Mouse (Mus musculus) c-Kit-positive CD71-positive TER-119-positive erythroid progenitor cells, embryonic 14.5 days (primary cell): ENCODE results near the gene Tk1.
"Not testable (repeated sequence)": the region's sequence is repeated elsewhere in the genome, so short reads cannot be mapped to it uniquely, and the experiment has no call there.

ENCODE experiments used
- DNase-seq: peaks from one replicate; pipeline ENCODE4 v3.0.0-alpha.2; 2013; ENCODE audit warnings: low spot score

Gene Tk1

GRCm38 (mm10) chr11:117790703-117791440, 35.0 kb downstream of the Tk1 start:
- no peak for DNase-seq

DNA sequence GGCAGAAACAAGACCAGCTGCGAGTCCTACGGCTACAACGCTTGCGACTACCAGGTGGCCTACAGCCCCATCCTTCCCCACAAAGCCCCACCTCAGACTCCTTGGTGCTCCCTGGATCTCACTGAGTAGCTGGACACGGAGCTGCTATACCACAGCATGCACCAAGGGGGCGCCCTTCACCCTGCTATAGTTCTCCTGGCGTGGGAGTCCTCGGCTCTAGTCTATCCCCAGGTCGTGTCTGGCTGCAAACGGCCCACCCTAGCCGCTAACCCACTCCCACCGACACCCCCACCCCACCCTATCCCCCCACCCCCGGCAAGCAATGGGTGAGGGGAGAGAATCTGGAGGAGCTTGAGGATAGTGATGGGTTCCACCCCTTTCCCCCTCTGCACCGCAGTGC, 35.6 kb downstream of the Tk1 start:
- no peak for DNase-seq

DNA sequence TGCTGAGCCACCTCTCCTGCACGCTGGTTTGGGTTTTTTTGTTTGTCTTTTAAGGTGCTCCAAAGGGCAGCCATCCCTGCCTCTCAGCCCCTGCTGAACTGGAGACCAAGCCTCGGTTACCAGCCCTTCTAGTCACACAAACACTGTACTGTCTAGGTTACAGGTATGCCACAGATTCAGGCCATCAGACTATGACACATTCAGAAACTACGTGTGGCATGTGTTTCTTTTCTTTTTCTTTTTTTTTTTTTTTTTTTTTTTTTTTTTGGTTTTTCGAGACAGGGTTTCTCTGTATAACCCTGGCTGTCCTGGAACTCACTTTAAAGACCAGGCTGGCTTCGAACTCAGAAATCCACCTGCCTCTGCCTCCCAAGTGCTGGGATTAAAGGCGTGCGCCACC, 37.4 kb downstream of the Tk1 start:
- DNase-seq = not testable (repeated sequence)

- DNase-seq = no peak
Observed at GRCm38 (mm10) chr11:117786294-117786693, 39.6 kb downstream of the Tk1 start.

- peak; percentile 41 for DNase-seq
Observed at GRCm38 (mm10) chr11:117783683-117784309, 42.1 kb downstream of the Tk1 start.

- peak; percentile 60 for DNase-seq
Observed at GRCm38 (mm10) chr11:117783089-117783488, 42.8 kb downstream of the Tk1 start.

DNA sequence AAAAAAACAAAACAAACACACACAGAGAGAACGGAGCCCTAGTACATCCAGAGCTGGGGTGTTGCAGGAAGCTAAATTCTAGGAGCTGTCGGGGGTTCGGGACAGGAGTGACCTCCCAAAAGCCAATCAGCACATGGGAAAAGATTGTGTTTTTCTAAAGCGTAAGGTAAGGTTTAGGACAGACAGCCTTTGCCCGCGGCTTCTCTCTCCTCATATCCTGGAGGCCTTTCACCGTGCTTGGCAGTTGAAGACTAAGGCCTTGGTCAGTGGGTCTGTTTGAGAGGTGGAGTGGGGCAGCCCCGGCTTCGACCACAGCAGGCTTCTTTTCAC, 43.2 kb downstream of the Tk1 start:
- DNase-seq = peak; percentile 41

DNA sequence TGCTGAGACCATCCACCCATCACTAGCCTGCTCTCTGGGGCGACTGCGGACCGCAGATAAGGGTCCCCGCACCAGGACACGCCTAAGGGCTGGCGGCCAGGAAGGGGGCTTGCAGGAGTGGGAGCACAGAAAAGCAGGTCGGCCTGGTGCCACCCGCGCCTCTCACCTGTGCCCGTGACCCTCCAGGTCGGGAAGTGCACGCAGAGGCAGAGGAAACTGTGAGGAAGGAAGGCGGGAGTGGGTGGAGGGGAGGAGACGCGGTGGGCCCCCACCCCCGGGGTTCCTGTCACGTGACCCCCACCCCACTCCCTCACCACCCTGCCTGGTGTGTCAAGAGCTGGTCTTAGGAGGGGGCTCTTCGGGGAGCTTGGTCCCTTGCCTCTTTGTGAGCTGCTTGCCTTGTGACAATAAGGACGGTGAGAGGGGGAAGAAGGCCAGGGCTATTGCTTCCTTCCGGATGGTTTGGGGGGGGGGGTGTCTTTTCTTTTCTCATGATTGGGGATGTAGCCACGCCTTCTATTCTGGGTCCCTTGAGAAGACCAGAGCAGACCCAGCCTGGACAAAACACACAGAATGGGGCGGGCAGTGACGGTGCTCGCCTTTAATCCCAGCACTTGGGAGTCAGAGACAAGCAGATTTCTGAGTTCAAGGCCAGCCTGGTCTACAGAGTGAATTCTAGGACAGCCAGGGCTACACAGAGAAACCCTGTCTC, 43.7 kb downstream of the Tk1 start, which contains the start of the genes Tmc8 and Tmc6:
Tmc8 (plus strand) TSS at position 84 of the 712 bp plus-strand sequence.
Tmc6 (minus strand) TSS at position 206 of the 712 bp plus-strand sequence.
- peak; percentile 66 for DNase-seq

DNA sequence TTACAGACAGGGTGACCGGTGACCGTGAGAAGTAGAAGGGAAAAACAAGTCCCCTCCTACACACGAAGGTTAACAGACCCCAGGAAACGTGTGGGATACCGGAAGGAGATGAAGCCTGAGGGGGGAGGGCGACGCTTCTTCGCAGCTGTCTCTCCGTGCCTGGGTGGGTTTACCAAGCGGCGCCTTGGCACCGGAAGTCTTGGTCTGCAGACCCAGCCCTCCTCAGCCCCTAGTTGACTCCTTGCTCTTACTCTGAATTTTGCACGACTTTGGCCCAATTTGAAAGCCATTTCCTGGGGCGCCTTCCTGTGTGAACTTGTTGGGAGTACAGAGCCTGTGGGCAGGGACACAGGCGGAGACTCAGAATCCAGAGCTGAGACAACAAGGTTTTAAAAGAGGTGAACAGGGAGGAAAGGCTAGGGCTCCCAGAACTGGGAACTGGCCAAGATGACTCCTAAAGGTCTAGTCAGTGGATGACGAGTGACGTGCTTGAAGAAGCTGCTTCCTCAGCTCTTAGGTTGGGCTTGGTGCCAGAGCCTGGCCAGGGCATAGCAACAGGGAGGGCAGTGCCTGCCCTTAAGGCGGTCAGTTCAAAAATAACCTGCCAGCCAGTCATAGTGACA, 44.6 kb downstream of the Tk1 start:
- DNase-seq = peak; percentile 53

DNA sequence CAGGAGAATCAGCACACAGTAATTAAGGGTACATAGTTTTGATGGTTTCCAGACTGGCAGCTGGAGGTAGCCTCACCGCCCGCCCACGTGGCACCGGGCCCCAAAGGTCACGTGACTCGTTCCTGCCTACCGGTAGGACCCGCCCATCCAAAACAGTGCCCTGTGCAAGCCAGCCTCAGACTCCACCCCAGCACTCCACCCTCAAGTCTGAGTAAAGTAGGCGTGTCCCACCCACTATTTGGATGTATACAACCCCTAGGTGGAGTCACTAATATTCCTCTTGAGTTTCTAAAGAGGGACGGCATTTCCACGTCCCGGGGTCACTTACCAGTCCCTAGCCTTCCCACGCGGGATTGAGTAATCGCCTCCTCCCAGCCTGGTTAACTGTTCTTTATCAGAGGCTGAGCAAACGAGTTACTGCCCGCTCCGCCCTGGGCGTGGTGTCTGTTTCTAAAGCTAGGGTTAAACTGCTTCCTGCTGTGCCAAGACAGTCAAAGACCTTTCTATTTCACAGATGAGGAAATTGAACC, 45.2 kb downstream of the Tk1 start:
- DNase-seq = peak; percentile 95

GRCm38 (mm10) chr11:117780199-117780515, 45.7 kb downstream of the Tk1 start:
- DNase-seq = peak; percentile 33

DNA sequence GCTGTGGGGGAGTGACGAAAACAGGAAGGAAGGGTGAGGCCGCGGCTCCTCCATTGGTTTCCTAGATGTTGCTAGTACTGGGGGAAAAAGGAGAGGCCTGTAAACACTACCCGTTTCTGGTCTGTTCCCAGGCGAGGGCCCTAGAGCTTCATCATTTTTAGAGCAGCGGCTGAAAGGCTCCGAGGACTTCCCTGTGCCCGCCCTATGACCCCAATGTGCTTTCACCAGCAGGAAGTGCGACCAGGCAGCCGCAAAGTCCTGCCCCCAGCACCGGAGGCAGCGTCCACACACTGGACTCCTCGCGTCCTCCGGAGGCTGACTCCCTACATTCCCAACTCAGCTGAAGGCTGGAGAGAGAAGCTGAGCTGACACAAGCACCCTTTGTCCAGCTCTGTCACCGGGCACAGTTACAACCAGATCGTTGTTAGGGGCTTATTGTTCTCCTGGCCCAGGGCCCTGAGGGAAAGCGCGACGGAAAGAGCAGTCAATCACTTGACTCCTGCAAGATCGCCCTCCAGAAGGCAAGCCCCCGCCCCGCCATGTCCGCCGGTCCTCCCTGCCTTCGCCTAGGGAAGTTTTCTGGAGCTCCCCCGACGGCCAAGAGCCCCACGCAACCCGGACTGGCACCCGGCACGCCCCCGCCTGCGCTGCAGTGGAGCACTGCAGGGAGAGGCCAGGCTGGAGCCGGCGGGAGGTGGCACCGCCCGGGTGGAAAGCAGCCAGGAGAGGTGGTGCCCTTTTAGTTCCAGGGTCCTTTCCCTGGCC, 46.3 kb downstream of the Tk1 start:
- peak; percentile 55 for DNase-seq

GRCm38 (mm10) chr11:117778851-117779433, 47.0 kb downstream of the Tk1 start:
- peak; percentile 58 for DNase-seq

- no peak for DNase-seq
Observed at GRCm38 (mm10) chr11:117778031-117778430, 47.9 kb downstream of the Tk1 start.

DNA sequence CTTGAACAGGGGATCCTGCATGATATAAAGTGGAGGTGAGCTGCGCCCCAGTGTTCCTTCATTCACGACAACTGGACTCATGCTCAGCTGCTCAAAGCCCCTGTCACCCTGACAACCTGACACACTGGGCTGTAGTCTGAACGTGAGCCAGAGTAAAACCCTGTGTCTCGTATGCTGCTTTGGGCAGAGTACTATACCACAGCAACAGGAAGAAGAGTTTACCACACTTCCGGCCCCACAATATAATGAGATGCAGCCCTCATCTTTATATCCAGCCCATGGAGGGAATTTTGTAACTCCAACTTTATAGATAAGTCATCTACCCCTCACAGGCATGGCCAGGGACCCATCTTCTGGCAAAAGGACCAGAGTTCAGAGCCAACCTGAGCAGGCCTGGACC, 48.8 kb downstream of the Tk1 start:
- no peak for DNase-seq

DNA sequence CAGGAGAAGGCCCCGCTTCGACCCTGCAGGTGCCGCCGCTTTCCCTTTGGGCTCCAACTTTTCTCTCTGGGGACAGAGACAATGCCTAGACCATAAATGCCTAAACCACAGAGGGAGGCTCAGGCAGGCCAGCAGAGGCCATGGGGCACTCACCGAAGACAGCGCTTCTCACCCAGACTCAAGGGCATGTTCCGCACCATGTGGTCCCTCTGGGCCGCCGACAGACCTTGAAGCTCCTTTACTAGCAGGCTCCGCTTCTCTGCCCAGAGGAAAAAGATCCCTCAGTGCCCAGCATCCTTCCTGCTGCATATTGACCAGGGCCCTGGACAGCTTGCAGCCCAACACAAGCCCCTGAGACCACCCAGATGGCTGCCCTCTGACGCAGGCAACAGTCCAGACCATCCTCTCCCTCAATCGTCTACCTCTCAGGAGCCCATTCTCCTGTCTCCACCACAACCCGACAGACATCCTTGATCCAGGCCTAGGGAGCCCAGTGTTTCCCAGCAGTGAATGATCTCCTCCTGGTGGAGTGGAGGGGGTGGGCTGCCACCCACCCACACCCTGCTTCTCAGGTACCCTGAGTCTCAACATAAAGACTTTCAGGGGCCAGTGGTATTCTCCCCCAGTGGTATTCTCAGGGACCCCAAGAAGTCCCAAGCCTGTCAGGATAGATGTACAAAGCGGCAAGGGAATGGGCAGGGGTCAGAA, 49.7 kb downstream of the Tk1 start:
- no peak for DNase-seq

DNA sequence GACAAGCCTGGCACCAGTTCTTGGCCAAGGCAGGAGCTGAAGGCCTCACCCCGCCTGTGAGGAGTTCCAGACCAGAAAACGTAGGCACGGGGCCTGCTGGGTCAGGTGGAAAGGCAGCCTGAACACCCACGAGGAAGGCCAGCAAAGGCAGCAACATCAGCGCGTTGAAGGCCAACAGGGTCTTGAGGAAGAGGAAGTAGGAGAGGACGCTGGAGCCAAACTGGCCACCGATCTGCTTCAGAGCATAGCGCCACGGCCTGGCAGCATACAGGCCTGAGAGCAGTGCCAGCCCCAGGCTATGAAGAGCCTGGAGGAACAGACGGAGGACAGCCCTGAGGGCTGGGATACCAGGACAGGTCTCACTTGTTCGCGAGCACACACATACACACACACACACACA, 50.4 kb downstream of the Tk1 start:
- no peak for DNase-seq

DNA sequence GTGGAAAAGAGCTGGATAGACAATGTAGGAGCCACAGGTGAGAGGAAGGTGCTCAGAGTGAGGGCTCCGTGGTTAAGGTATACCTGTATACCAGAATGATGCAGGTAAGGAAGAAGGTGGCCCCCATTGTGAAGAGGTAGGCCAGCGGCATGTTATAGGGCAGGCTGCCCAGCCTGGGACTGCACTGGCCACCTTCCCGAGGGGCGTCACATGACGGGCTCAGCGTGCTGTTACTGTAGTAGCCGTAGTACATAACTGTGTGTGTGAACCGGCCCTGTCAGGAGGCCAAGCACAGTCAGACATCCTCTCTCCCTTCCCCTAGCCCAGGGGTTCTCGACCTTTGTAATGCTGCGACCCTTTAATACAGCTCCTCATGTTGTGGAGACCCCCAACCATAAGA, 51.0 kb downstream of the Tk1 start:
- no peak for DNase-seq

- DNase-seq = no peak
Observed at GRCm38 (mm10) chr11:117772352-117772751, 53.5 kb downstream of the Tk1 start.

GRCm38 (mm10) chr11:117770407-117770806, 55.5 kb downstream of the Tk1 start:
- DNase-seq = no peak

DNA sequence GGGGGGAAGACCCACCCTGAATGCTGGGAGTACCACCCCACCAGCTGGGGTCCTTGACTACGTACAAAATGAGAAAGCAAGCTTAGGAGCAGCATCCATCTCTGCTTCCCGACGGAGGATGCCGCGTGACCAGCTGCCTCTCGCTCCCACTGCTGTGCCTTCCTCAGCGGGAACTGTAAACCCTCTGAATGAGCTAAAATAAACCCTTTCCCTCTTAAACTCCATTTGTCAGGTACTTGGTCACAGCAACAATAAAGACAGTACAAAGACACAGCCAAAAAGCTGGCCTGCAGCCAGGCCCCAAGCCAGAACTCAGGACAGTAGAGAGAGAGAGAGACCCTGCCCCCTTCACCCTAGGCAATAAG, 56.2 kb downstream of the Tk1 start:
- no peak for DNase-seq
